Mouse (Mus musculus) midbrain, embryonic 13.5 days (tissue): ENCODE measurements around the gene 9630041A04Rik. TPM values are rescaled to one million over a fixed set of nuclear protein-coding genes. Genes with fewer than 3 reads are reported as not detected.

Experiments
- ATAC-seq: fragments of 200-750 bp; cut with Nextera tagmentation; 2 replicates; pipeline ENCODE4 v1.8.0; 2017; ENCODE audit warnings: mild to moderate bottlenecking, moderate TSS enrichment, moderate library complexity
- H3K27ac ChIP-seq: fragments of 300-500 bp; sonication (generic); 2 replicates; pipeline ENCODE4 v1.5.1; 2015; ENCODE audit warnings: inconsistent platforms, mild to moderate bottlenecking, moderate library complexity
- H3K27me3 ChIP-seq: fragments of 300-500 bp; sonication (generic); 2 replicates; pipeline ENCODE4 v1.6.1; 2015; ENCODE audit warnings: mild to moderate bottlenecking, inconsistent platforms
- H3K36me3 ChIP-seq: fragments of 300-500 bp; sonication (generic); 2 replicates; pipeline ENCODE4 v1.6.1; 2015; ENCODE audit warnings: mild to moderate bottlenecking, inconsistent platforms
- H3K4me1 ChIP-seq: fragments of 300-500 bp; sonication (generic); replicated peaks from 2 replicates; pipeline ENCODE4 v1.6.1; 2015; ENCODE audit warnings: inconsistent platforms
- H3K4me2 ChIP-seq: fragments of 300-500 bp; sonication (generic); replicated peaks from 2 replicates; pipeline ENCODE4 v1.6.1; 2015; ENCODE audit warnings: moderate library complexity, mild to moderate bottlenecking, inconsistent platforms
- H3K4me3 ChIP-seq: fragments of 300-500 bp; sonication (generic); replicated peaks from 2 replicates; pipeline ENCODE4 v1.5.1; 2015; ENCODE audit warnings: mild to moderate bottlenecking, inconsistent platforms
- H3K9ac ChIP-seq: fragments of 300-500 bp; sonication (generic); replicated peaks from 2 replicates; pipeline ENCODE4 v1.6.1; 2015; ENCODE audit warnings: mild to moderate bottlenecking, inconsistent platforms
- H3K9me3 ChIP-seq: fragments of 300-500 bp; sonication (generic); 2 replicates; pipeline ENCODE4 v1.6.1; 2016; ENCODE audit warnings: mild to moderate bottlenecking, inconsistent platforms
- WGBS: fragments of 180-500 bp; shearing (Covaris S2); methylation state at CpG from one replicate; pipeline ENCODE4 v1.1.7; 2015; 5-methylcytosine and 5-hydroxymethylcytosine counted together
- polyA plus RNA-seq: library from polyadenylated mRNA; unstranded; fragments of >200 nt; fragmentation: Nextera tagmentation; extraction: Ambion mirVana; gene quantifications from 2 replicates; pipeline ENCODE4 v1.2.1, GENCODE M21; 2015

The 9630041A04Rik gene
- polyA plus RNA-seq, 1 experiment from 2014 or later: 0.94 TPM

- no peak overlapping the region for H3K9ac ChIP-seq
- 24% methylated on average over 6 of the region's 6 CpGs for WGBS
- ATAC-seq: no peak
These were observed 110.2 kb downstream of the 9630041A04Rik start for GRCm38 (mm10) chr9:101971806-101972205.

GRCm38 (mm10) chr9:101972314-101972713 is 110.7 kb downstream of the 9630041A04Rik start:
- 70% methylated on average over 8 of the region's 8 CpGs for WGBS

More at GRCm38 (mm10) chr9:101971806-101972205, 110.2 kb downstream of the 9630041A04Rik start:
- Histone ChIP-seq H3K36me3 (peaks cover 32% of the 10 kb centered on the region), H3K9me3 (no peaks in the 10 kb centered on the region), H3K4me1 (peaks cover 11% of the 10 kb centered on the region; the same call in 1 of the 2 replicates), H3K4me3 (no peak overlapping the region), H3K27ac (no peak overlapping the region), H3K27me3 (no peaks in the 10 kb centered on the region), H3K4me2 (no peak overlapping the region)

GRCm38 (mm10) chr9:101976884-101977465 is 115.3 kb downstream of the 9630041A04Rik start:
- H3K27ac ChIP-seq: no peak overlapping the region
- H3K9me3 ChIP-seq: no peaks in the 10 kb centered on the region
- 89% methylated on average over 4 of the region's 4 CpGs for WGBS

More at GRCm38 (mm10) chr9:101972314-101972713, 110.7 kb downstream of the 9630041A04Rik start:
- Histone ChIP-seq H3K9ac (no peak overlapping the region), H3K27ac (no peak overlapping the region), H3K4me1 (peaks cover 11% of the 10 kb centered on the region; the same call in 1 of the 2 replicates), H3K27me3 (no peaks in the 10 kb centered on the region), H3K36me3 (peaks cover 31% of the 10 kb centered on the region), H3K4me2 (no peak overlapping the region), H3K4me3 (no peak overlapping the region), H3K9me3 (no peaks in the 10 kb centered on the region)
- no peak for ATAC-seq

GRCm38 (mm10) chr9:101981161-101981560 is 119.5 kb downstream of the 9630041A04Rik start:
- no peaks in the 10 kb centered on the region; the same call in 1 of the 2 replicates for H3K9me3 ChIP-seq
- H3K4me1 ChIP-seq: no peaks in the 10 kb centered on the region
- no peak for ATAC-seq
- no peaks in the 10 kb centered on the region for H3K27me3 ChIP-seq
- no peak overlapping the region for H3K9ac ChIP-seq
- H3K4me3 ChIP-seq: no peak overlapping the region
- H3K27ac ChIP-seq: no peak overlapping the region
- WGBS: 79% methylated on average over 2 of the region's 2 CpGs
- H3K36me3 ChIP-seq: peaks cover 19% of the 10 kb centered on the region
- no peak overlapping the region for H3K4me2 ChIP-seq

More at GRCm38 (mm10) chr9:101976884-101977465, 115.3 kb downstream of the 9630041A04Rik start:
- Histone ChIP-seq H3K36me3 (0 out of 2 replicates have a peak, but pooled peaks cover 4% of the 10 kb centered on the region), H3K4me3 (no peak overlapping the region), H3K9ac (no peak overlapping the region), H3K4me2 (no peak overlapping the region), H3K4me1 (peaks cover 11% of the 10 kb centered on the region; the same call in 1 of the 2 replicates), H3K27me3 (no peaks in the 10 kb centered on the region)
- ATAC-seq: no peak

GRCm38 (mm10) chr9:101982378-101982777 is 120.7 kb downstream of the 9630041A04Rik start:
- Histone ChIP-seq H3K4me3 (no peak overlapping the region), H3K4me1 (no peaks in the 10 kb centered on the region; the same call in 1 of the 2 replicates), H3K27me3 (no peaks in the 10 kb centered on the region), H3K9me3 (no peaks in the 10 kb centered on the region; the same call in 1 of the 2 replicates), H3K4me2 (no peak overlapping the region), H3K27ac (no peak overlapping the region), H3K36me3 (peaks cover 19% of the 10 kb centered on the region), H3K9ac (no peak overlapping the region)
- no peak for ATAC-seq
- WGBS: 85% methylated on average over 7 of the region's 7 CpGs

DNA sequence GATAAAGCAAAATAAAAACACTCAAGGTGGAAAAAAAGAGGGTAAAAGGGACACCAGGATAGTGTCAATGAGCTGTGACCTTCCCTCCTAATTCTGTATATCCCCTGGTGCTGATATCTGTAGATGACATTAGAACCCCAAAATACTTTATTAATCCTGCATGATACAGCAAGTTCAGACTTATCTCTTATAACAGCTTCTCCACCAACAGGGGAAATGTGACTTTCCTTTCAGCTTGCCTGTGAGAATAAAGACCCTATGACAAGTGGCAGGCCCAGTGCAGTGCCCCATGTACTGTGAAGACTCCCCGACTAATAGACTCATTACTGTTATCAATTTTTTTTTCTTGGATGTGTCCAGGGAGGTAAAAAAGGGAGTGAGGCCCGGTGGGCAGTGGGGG is 125.3 kb downstream of the 9630041A04Rik start:
- ATAC-seq: no peak
- Histone ChIP-seq H3K9ac (no peak overlapping the region), H3K4me1 (no peaks in the 10 kb centered on the region; the same call in 1 of the 2 replicates), H3K9me3 (no peaks in the 10 kb centered on the region; the same call in 1 of the 2 replicates), H3K27ac (no peak overlapping the region), H3K27me3 (no peaks in the 10 kb centered on the region), H3K4me3 (no peak overlapping the region), H3K36me3 (peaks cover 21% of the 10 kb centered on the region), H3K4me2 (no peak overlapping the region)
- WGBS: 82% methylated on average over 2 of the region's 2 CpGs

DNA sequence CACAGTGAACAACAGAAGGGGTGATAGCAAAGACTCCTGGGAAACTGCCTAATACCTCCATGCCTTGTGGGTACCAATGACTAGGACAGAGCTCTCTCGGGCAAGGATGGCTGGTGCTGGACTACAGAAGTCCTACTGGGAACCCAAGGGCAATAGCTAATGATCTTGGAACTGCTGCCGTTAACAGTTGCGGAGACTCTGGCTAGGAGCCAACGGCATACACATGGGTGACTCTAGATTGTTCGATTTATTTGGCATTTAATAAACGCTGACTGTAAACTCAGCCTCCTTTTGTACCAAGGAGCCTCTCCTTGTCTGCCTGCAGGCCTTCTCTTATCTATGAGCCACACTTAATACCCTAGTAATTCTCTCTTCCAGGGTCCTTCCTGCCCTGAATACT is 128.4 kb downstream of the 9630041A04Rik start:
- ATAC-seq: no peak
- Histone ChIP-seq H3K36me3 (peaks cover 26% of the 10 kb centered on the region), H3K4me2 (no peak overlapping the region), H3K27me3 (no peaks in the 10 kb centered on the region), H3K9ac (no peak overlapping the region), H3K4me3 (no peak overlapping the region), H3K4me1 (no peaks in the 10 kb centered on the region; the same call in 1 of the 2 replicates), H3K9me3 (no peaks in the 10 kb centered on the region), H3K27ac (no peak overlapping the region)
- 85% methylated on average over 6 of the region's 6 CpGs for WGBS

DNA sequence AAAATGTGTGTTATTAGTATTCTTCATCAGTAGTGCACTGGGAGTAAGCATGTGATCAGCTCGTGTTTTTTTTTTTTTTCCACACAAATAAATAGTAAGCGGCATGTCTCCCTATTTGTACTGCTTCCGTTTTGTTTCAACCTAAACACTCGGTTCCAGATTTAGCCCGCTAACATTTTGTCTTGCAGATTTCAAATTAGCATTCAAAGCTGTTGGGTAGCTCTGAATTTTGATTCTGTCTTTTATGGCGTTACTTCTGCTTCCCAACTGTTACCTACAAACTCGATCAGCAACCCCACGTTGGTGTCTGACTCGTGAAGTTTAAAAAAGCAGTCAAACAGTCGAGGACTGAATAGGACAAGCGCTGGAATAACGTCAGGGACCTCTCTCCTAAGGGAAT is 129.2 kb downstream of the 9630041A04Rik start:
- no peak for ATAC-seq
- Histone ChIP-seq H3K4me3 (no peak overlapping the region), H3K27me3 (no peaks in the 10 kb centered on the region), H3K9ac (no peak overlapping the region), H3K4me2 (no peak overlapping the region), H3K36me3 (peaks cover 26% of the 10 kb centered on the region), H3K27ac (no peak overlapping the region), H3K9me3 (no peaks in the 10 kb centered on the region), H3K4me1 (peaks cover 5% of the 10 kb centered on the region)
- WGBS: 79% methylated on average over 12 of the region's 12 CpGs
